Mouse (Mus musculus) ovary, postnatal 10 days (tissue): Measurements from ENCODE around the gene Gm20605.
"Not testable (repeated sequence)": the region's sequence is repeated elsewhere in the genome, so short reads cannot be mapped to it uniquely, and the experiment has no call there.

Source experiments
- DNase-seq: peaks from one replicate; pipeline ENCODE4 v3.0.0; 2022; ENCODE audit warnings: low spot score

Gene Gm20605

DNA sequence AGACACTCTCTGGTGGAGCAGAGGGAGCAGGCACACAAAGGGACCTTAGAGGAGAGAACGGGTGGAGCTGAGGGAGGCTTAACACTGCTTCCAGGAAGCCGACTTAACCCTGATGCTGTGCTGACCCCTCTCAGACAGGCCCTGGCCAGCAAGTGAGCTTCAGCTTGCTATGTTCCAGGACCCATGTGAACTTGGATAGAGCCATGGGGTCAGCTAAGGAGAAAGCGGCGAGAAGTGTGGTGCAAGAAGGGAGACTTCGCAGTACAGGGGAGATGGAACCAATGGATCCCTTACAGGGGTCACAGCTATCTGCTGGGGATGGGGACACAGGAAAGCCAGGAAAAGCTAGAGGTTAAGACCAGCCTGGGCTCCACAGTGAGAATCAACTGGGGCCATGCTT, 15.9 kb upstream of the Gm20605 start:
- DNase-seq = no peak

DNA sequence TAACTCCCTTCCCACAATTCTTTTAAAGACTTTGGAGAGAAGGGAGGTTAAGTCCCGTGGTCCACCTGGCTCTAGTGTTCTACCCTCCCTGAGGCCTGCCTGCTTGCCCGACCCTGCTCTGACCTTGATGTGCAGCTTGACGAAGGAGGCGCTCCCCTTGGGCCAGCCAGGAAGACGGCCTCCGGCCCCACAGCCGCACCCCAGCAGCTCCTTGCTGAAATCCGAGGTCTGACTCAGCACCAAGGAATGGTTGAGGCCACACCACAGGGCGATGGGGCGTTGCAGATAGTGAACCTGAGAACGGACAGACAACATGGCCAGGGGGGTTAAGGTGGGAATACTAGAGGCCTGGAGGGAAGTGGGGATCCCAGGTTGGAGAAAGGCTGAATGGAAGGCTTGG, 15.4 kb upstream of the Gm20605 start, which contains the start of gene Pcolce:
Gene Pcolce (minus strand): TSS at position 235 of the 400 bp plus-strand sequence.
- DNase-seq = no peak

DNA sequence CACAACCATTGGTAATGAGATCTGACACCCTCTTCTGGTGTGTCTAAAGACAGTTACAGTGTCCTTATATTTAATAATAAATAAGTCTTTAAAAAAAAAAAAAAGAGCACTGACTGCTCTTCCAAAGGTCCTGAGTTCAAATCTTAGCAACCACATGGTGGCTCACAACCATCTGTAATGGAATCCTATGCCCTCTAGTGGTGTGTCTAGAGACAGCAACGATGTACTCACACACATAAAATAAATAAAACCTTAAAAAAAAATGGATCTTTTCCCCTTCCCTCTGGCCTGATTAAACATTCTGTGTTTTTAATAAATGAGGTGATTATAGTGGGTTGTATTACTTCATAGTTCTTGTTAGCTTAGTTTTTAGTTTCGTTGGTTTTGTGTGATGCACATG, 14.1 kb upstream of the Gm20605 start:
- not testable (repeated sequence) for DNase-seq

DNA sequence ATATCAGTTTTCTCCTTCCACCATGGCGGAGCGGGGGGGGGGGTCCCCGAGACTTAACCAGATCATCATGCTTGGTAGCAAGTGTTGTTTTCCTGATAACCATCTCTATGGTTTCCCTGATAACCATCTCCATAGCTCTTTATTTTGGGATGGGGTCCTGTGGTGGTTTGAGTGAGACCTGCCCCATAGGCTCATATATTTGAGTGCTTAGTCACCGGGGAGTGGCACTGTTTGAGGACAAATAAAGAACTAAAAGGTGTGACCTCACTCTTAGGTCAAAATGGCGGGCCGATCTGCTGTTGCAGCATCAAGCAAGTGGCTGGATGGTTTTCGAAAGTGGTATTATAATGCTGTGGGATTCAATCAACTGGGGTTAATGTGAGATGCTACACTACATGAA, 13.6 kb upstream of the Gm20605 start:
- DNase-seq = no peak

DNA sequence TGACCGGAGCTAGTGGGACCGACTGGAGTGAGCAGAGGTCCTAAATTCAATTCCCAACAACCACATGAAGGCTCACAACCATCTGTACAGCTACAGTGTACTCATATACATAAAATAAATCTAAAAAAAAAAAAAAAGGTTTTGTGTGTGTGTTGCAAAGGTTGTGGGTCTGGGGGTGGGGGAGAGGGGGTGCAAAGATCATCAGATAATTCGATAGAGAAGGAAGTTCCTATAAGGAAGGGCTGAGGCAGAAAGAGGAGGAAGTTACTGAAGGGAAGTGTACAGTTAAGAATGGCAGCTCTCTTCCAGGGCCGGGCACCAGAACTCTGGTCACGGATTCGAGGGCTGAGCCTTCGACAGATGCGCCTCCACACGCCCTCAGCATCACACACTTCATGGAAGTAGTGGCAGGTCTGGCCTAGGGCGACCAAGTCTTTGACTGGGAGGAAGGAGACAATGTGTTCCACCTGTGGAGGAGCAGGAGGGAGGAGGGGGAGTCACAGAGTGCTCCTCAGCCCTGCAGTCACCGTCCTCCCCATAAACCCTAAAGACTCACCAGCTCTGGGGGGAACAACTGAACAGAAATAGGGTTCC, 4.9 kb upstream of the Gm20605 start:
- no peak for DNase-seq

DNA sequence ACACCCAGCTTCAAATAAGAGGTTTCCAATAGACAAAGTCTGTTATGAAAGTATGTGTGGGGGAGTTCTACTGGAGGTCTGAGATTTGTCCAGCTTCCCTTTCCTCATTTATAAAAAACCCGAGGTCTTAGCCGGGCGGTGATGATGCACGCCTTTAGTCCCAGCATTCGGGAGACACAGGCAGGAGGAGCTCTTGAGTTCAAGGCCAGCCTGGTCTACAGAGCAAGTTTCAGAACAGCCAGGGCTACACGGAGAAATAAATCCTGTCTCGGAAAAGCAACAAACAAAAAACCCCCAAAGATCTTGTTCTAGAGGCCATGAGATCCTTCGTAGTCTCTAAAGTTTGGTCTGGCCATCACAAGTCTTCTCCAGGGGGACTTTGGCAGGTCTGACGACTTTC, 984 bp upstream of the Gm20605 start:
- no peak for DNase-seq

DNA sequence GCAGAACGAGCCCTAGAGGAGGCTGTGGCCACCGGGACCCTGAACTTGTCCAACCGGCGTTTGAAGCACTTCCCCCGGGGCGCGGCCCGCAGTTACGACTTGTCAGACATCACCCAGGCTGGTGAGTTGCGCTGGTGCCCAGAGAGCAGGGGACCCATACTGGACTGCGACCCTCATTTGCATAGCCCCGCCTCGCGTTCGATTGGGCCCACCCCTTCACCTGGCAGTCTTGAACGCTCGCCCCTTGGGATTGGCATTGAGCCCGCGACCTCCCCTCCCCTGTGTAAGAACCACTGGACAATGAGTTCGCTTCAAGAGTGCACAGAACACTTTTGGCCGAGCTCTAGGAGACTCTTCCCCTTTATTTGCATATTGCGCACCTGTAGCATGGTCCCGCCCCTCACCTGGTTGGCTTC, 339 bp downstream of the Gm20605 start:
- no peak for DNase-seq

DNA sequence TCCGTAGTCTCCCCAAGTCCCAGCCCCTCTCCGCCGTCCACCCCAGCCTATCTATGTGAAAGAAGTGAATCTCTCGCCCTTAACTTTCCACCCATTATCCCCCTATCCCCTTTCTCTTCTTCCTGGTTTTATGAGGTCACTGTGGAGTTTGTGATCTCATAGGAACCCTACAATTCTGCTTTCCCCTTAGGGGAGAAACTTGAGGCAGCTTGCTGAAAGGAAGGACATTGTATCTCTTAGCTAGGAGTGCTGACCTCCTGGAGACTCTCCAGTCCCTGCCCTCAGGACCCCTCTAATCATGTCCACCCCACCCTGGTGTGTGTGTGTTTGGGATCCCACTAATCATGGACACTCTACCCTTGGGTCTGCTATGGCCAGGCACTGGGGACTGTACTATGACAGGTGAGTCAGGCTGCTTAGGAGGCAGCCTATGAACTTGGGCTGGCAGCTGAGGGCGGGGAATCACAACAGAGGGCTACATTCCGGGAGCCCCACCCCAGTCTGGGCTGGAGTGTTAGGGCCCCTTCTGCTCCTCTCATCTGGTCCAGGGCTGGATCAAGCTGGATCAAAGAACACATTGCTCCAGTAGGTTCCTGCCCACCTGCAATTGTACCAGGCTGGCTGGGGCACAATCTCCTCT, 1.1 kb downstream of the Gm20605 start:
- DNase-seq = no peak

DNA sequence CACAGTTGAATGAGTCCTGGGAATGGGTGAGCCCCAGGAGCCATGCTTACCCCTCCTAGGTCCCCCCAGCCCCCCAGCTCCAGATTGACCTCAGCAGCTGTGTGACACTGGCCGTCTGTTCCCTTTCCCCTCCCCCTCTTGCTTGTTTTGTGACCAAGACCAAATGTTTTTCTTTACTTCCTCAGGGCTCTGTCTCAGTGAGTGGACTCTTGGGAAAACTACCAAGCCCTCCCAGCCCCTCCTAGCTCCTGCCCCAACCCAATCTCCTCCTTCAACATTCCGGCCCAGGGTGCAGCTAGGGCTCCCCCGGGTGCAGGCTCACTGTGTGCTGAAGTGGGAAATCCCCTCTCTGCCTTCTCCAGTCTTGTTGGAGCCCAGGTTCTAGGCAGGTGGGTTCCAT, 1.6 kb downstream of the Gm20605 start:
- DNase-seq = no peak

DNA sequence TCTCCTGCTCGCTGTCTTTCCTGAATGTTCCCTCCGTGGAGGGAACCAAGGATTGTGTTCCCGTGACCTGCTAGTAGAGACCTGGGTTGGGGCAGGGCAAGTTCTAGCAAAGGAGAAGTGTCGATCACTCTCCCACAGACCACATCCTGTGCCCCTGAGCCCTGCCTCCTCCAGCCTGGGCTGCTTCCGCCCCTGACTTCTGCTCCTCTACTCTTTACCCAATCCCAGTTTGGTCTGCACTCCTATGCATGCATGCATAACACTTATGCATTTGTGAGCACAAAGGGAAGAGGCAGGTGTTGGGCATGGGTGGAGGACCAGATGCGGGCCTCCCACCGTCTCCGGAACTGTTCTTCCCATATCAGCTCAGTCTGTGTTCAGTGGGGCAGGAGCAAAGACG, 2.2 kb downstream of the Gm20605 start:
- DNase-seq = no peak

DNA sequence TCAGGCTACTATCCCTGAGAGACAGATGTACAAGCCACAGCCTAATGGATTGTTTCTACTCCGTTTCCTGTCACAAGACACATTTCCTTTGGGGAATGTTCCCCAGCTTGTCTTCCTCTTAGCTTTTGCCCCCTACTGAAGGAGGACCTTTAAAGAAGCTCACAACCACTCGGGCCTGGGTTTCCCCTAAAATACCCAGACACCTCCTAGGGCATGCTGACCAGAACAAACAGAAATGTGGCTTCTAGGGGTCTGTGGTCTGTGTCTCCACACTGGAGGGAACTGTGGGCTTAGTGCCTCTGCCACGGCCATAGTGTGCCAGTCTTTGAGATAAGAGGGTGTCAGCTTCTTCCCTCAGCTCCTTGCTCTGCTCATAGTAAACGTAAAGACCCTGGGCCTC, 2.6 kb downstream of the Gm20605 start:
- no peak for DNase-seq

DNA sequence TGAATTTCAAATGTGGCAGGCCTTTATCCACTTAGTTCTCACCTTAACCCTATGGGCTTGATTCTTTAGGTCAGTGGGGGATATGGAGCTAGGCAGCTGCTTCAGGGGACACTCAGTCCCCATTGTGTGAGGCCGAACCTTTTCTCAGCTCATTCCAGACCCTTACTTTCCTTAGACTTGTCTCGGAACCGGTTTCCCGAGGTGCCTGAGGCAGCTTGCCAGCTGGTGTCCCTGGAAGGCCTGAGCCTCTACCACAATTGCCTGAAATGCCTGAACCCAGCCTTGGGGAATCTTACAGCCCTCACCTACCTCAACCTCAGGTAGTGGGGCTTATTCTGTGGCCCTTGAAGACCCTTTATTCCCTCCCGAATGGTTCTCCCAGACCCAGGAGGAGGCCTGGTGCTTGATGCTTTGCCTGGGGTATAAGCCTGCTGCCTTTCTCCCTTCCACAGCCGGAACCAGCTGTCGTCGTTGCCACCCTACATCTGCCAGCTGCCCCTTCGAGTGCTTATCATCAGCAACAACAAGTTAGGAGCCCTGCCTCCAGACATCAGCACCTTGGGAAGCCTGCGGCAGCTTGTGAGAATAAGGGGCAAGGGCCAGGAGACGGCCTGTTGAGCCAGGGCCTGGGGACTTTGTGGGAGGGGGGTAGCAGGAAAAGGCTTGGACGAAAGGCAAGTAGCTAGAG, 4.6 kb downstream of the Gm20605 start:
- no peak for DNase-seq

DNA sequence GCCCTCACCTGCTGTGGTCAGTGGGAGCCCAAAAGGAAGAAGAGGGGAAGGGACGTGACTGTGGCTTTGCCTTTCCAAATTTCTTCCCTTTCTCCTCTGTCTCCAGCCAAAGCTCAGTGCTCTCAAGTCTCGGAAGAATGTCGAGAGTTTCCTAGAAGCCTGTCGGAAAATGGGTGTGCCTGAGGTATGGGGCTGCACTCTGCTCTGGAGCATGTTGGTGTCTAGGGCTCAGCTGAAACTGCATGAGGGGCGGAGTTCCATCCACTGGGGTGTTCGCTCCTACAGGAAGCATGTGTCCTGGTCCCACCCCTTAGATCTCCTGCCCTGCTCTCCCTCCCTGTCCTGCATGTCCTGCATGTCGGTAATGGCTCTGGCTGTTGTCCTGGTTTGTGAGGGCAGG, 10.5 kb downstream of the Gm20605 start:
- no peak for DNase-seq

DNA sequence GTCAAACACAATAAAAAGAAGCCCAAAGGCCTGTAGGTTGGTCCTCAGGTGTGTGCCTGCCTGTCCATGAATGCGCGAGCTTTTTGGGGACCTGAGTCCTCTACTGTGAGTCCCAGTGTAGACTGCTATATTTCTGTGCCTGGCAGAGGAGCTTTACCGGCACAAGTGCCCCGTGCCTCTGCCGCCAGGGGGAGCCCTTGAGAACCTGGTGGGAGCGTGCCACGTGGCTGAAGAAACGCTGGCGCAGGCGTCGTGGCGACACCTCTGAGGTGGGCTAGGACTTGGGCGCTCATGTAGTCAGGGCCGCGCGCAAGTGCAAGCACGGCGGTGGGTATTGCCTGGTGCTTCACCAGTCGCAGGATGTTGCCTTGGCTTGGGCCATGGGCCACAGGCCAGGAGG, 12.1 kb downstream of the Gm20605 start, which contains the start of gene Sap25:
Gene Sap25 (plus strand): TSS at position 281 of the 400 bp plus-strand sequence.
- DNase-seq = no peak

DNA sequence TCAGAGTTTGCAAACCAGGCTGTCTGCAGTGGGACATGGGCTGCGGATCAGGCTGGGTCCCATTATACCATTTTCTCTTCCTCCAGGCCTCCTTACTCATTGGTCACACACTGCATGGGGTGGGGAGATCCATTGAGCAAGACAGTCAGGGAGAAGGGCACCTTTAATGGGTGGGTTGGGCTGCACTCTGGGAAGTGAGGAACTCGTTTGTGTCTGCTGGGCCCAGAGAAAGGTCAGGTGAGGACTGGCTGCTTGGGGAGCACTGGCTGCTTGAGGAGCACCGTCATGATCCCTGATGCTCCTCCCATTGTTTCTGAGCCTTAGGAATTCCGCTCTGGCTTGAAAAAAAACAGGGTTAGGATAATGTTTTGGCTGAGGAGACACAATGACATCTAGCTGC, 13.9 kb downstream of the Gm20605 start:
- DNase-seq = no peak

DNA sequence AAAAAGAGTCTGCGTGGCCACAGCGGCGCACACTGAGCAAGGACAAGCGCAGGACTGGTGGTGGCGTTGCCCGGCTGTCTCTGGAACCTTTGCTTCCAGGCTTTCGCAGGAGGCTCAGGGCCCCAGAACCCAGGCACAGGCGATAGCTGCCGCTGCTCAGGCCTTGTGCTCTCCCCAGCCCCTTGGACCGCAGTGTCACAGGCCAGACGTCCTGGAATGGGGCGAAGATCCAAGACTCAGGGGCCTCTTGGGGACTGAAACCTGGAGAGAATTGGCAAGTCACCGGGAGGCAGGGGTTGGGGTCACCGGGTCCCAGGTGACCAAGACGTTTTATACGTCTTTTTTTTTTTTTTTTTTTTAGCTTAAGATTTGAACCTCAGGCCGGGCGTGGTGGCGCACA, 15.5 kb downstream of the Gm20605 start:
- DNase-seq = no peak

DNA sequence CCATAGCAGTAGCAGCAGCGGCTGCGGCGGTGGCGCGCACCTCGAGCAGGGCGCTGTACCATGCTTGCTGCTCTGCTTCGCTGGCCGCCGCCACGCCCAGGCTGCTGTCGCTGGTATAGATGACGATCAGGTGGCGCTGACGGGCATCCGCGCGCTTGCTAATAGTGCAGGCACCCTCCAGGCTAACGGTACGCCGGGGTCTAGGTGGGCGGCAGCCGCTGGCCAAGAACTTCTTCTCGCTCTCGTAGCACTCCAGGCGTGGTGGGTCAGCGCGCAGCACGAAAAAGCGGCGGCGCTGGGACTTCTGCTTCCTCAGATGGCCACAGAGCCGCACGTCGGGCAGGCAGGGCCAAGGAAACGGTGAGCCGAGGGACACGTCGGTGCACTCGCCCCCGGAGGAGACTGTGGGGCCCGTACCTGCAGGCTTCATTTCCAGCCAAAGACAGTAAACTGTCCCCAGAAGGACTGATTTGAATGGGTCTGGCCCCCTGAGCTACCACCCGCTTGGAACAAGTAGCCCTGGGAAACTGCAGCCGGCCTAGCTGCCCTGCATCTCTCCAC, 16.2 kb downstream of the Gm20605 start:
- no peak for DNase-seq

DNA sequence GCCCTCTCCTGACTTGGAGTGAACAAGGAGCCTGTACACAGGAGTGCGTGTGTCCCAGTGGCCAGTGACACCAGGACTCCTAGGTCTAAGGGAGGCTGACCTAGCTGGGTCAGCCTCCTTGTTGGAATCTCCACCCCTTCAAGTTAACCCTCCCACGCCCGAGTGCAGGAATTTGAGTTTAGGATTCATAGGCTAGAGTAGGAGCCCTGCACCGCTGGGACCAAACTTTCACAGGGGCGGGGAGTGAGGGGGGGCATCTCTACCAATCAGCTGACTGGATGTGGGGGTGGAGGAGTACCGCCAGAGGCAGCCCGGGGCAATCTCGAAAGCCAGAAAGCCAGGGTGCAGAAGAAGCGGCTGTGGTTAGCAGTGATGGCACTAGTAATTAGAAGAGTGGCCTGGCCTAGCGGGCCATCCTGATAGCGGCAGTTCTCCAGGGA, 16.7 kb downstream of the Gm20605 start, which contains the start of gene Irs3:
Gene Irs3 (minus strand): TSS at position 63 of the 440 bp plus-strand sequence.
- DNase-seq = no peak

DNA sequence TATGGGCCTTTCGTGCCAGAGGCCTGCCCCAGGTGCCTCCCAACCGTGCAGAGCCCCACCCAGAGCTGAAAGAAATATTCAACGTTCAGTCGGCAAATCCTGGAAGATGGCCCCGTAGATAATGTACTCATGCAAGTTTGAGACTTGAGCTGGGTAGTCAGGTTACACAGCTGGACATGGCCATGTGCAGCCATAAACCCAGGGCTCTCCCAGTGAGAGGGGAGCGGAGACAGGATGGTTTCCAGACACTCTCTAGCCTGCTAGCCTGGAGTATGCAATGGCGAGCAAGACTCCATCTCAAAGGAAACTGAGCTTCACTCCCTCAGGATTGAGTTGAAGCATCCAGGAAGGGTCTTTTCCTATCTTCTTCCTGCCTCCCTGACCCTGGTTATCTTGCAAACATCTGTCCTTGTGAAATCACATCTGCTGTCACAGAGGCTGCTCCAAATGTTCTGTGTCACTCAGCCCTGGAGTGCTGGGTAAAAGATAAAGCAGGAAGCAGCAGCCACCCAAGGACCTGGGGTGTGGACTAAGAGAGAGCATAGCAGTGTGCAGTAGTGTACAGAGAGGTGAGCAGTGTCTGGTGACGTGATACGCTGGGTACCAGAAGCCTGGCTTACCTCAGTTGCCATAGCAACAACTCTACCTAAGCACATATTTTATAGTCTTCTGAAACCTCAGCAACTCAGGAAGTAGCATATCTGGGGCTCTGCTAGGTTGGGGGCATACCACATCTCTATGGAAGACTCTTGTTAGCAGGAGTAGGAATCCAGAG, 19.0 kb downstream of the Gm20605 start:
- DNase-seq = no peak

DNA sequence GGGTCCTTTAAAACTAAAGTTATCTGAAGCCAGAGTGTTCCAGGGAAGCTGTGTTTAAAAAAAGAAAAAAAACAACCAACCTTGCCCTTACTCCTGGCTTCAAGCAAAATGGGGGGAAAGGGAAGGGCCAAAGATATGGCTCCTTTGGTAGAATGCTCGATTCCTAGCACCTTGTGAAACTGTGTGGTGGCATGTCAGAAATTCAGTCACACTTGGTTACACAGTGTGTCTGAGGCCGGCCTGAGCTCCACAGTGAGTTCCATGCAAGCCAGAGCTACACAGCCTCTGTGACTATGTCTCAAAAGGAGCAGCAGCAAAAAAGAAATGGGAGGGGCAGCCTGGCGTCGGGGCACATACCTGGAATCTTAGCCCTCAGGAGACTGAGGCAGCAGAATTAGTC, 20.3 kb downstream of the Gm20605 start:
- no peak for DNase-seq

DNA sequence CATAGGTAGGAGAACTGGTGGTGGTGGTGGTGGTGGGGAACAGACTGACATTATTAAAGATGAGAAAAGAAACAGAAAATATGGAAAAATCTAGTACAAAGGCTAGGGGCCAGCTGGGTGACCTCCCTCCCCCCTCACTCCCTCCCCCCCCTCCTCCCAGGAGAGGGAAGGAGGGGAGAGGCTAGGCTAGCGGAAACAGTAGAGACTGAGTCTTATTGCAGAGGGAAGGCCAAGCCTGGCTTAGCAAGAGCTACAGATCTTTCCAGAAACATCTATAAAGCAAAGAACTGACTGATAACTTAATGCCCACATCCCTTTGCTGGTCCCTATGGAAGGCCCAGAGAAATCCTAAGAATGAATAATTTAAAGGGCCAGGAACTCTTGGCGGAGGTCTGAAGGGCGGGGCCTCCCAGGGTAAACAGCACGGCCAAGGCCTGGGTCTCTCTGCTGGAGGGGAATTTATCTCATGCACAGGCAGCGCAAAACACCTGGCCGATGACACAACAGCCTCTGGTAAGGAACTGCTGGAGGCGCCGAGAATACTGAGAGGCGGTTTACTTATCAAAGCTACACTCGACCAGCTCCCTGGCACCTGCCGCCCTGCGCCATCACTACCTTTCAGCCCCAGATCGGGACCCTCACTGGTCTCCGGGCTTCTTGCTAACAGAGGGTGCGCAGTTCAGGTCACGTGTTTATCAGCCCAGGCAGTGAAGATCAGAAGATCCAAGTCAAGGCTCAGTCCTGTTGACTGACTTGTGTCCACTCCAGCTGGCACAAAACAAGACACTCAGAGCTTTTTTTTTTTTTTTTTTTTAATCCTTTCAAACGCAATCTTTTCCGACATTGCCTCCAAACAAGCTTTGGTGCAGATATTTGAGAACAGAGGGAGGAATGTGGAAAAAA, 20.9 kb downstream of the Gm20605 start:
- DNase-seq = no peak
